Mouse (Mus musculus) embryonic fibroblast, embryonic 13.5 days (primary cell): ENCODE data around the gene Timeless. TPM values are rescaled to one million over a fixed set of nuclear protein-coding genes. Genes with fewer than 3 reads are reported as not detected.

Experiments
- H3K27ac ChIP-seq: 2 replicates; pipeline ENCODE4 v1.5.1; 2012; ENCODE audit warnings: low read length, control low read depth, inconsistent platforms; ENCODE audit not compliant: insufficient read depth
- H3K4me1 ChIP-seq: 2 replicates; pipeline ENCODE4 v1.6.1; 2011; ENCODE audit warnings: low read length; ENCODE audit not compliant: control insufficient read depth, insufficient read depth
- H3K4me3 ChIP-seq: 2 replicates; pipeline ENCODE4 v1.5.1; 2011; ENCODE audit warnings: mild to moderate bottlenecking, control low read depth, low read length; ENCODE audit not compliant: insufficient read depth
- CTCF ChIP-seq: IDR thresholded peaks from 2 replicates; pipeline ENCODE4 v1.5.1; 2011; ENCODE audit warnings: mild to moderate bottlenecking, control low read depth, low read length, moderate library complexity, borderline replicate concordance; ENCODE audit not compliant: insufficient read depth
- POLR2A ChIP-seq: IDR thresholded peaks from 2 replicates; pipeline ENCODE4 v1.6.1; 2011; ENCODE audit warnings: low read depth, mild to moderate bottlenecking, control low read depth, low read length, moderate library complexity
- polyA plus RNA-seq: library from polyadenylated mRNA; stranded (reverse); fragments of >200 nt; gene quantifications from 2 replicates; pipeline ENCODE4 v1.2.4, GENCODE M21; 2011; ENCODE audit warnings: low read depth; ENCODE audit not compliant: missing spikeins, insufficient read length

Gene Timeless
- polyA plus RNA-seq, 1 experiment, result 18.9 TPM

GRCm38 (mm10) chr10:128194551-128195461 is 37.1 kb upstream of the Timeless start:
- Histone ChIP-seq H3K27ac (no peak overlapping the region), H3K4me1 (no peaks in the 10 kb centered on the region), H3K4me3 (peak overlapping the region; percentile 62)
- TF ChIP-seq CTCF, result no peak
- TF ChIP-seq POLR2A, result no peak

DNA sequence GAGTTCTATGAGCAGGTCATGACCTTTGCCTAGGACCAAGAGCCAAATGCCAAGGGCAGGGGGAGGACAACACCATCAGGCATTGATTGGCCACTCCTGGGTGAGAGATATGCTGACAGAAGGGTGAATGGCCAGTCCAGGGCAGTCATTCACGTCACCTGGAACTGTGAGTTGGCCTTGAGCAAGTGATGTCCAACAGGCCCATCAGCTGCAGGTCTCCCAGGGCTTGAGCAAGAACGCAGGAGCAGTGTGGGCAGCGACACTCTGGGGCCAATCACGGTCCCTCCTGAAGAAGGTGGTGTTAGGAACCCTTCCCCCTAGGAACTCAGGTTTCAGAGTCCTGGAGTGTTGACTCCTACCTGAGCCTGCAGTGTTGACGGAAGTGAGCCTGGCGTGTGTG is 30.0 kb upstream of the Timeless start:
- Histone ChIP-seq H3K4me3 (no peak overlapping the region), H3K27ac (no peak overlapping the region), H3K4me1 (no peaks in the 10 kb centered on the region)
- no peak for TF ChIP-seq POLR2A
- no peak for TF ChIP-seq CTCF

DNA sequence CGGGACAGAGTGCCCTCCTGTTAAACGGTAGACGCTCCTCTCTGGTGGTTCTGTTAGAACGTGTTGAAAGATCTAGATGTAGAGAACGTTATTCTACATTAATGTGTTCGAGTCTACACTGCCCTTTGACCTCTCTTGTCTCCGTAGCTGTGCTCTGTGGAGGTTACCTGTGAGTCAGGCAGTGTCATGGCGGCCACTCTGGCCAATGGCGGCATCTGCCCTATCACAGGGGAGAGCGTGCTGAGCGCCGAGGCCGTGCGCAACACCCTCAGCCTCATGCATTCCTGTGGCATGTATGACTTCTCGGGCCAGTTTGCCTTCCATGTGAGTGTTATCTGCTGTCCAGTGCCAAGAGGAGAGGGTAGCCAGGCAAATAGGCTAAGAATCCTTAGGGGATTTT is 26.9 kb upstream of the Timeless start:
- Histone ChIP-seq H3K4me3 (no peak overlapping the region), H3K27ac (no peak overlapping the region), H3K4me1 (0 out of 2 replicates have a peak, but pooled peaks cover 4% of the 10 kb centered on the region)
- TF ChIP-seq POLR2A (no peak), CTCF (no peak)

- H3K4me1 ChIP-seq, result 0 out of 2 replicates have a peak, but pooled peaks cover 4% of the 10 kb centered on the region
- TF ChIP-seq CTCF (no peak), POLR2A (no peak)
- H3K27ac ChIP-seq, result no peak overlapping the region
- H3K4me3 ChIP-seq, result no peak overlapping the region
Measured at GRCm38 (mm10) chr10:128208326-128208725, 23.5 kb upstream of the Timeless start.

DNA sequence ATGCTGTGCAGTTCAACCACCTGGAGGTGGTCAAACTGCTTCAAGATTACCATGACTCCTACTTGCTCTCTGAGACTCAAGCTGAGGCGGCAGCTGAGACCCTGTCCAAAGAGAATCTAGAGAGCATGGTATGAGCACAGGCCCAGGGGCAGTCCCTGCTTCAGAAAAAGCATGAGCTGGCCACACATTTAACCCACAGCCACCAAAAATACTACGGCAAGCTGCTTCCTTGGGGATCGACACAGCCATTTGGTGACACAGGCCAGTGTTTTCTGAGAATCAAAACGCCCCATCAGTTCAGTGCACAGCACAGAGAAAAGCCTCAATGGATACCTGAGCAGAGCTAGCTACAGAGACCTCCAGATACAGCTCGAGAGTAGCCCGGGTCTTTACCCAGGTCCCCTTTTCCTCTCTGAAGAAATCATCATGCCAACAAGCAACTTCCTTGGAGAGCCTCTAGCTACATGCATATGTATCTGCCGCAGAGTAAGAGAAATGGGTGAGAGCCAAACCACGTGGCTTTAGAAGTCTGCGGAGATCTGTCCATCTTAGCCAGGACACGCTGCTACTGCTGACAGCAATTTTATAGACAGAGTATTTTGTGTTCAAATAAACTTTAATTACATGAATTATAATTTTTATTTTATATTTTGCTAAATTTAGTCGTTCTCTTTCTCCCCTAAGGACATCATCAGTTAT is 22.4 kb upstream of the Timeless start:
- Histone ChIP-seq H3K27ac (no peak overlapping the region), H3K4me3 (no peak overlapping the region), H3K4me1 (0 out of 2 replicates have a peak, but pooled peaks cover 4% of the 10 kb centered on the region)
- TF ChIP-seq POLR2A (no peak), CTCF (no peak)

DNA sequence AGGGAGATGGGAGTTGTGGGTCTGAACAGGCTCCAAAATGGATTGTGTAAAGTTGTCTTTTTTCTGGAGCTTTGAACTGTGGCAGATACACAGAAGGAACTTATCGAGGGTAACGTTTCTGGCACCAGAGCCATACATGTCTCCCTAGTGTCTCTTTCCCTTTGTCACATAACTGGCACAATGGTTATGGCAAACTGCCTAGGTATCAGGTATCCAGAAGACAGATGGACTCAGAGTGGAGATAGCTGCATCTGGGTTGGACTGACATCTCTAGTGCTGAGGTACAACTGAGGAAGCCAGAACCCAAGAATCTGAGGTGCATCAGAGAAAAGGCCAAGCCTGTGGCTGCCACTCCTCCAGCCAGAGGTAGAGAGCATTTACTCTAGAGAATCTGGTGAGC is 21.7 kb upstream of the Timeless start:
- H3K4me3 ChIP-seq, result no peak overlapping the region
- no peak for TF ChIP-seq POLR2A
- no peak for TF ChIP-seq CTCF

GRCm38 (mm10) chr10:128210954-128211353 is 20.9 kb upstream of the Timeless start:
- peak overlapping the region; percentile 86 for H3K4me3 ChIP-seq
- H3K27ac ChIP-seq, result no peak overlapping the region
- H3K4me1 ChIP-seq, result 0 out of 2 replicates have a peak, but pooled peaks cover 4% of the 10 kb centered on the region
- TF ChIP-seq POLR2A (peak; percentile 31; the same call in 1 of the 2 replicates), CTCF (no peak)

More for the DNA sequence above, 21.7 kb upstream of the Timeless start:
- Histone ChIP-seq H3K4me1 (0 out of 2 replicates have a peak, but pooled peaks cover 4% of the 10 kb centered on the region), H3K27ac (no peak overlapping the region)

DNA sequence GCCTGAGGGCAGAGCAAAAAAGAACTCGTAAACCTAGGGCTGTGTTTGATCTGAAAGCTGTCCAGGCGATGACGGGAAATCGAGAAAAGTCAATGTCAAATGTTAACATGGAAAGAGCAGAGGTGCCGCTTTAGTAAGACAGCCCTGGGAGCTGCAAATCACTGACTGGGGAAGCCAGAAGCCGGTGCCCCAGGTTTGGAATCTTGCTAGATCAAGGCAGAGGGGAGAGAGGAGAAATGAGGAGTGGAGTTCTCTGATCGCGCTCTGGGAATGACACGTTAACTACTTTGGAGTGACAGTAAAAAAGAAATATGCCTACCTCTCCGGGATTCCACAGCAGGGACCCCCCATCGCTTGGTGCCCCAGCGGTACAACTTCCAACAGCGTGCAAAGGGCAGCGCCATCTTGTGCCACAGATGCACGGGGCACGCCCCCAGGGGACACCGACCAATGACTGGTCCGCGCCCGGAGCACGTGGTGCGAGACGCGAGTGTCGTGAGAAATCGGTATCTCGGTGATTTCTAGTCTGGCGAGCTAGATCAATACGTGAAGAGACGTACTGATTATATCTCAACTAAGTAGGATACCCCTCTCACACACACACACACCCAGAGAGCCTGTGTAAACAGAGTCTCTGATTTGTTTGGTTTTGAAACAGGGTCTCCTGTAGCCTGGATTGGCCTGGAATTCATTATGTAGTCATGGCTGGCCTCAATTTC is 20.3 kb upstream of the Timeless start, which contains the start of gene Spryd4:
Spryd4 (minus strand) TSS at position 418 of the 719 bp plus-strand sequence.
- peak within 1 kb of the TSS; percentile 86 for H3K4me3 ChIP-seq
- no peak within 1 kb of the TSS for H3K27ac ChIP-seq

DNA sequence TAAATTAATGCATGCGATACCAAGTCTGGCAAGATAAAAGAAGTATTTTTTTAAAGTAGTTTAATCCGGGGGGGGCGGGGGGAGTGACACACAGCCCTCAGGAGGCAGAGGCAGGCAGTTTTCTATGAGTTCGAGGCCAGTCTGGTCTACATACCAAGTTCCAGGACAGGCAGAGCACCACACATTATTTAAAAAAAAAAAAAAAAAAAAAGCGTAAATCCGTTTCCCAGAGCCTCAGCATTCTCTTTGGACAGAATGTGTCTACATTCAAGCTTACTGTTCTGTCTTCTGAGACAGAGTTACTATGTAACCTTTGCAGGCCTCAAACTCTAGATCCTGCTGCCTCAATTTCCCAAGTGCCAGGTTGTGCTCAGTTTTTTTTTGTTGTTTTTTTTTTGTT is 19.7 kb upstream of the Timeless start:
- Histone ChIP-seq H3K4me3 (peak overlapping the region; percentile 38), H3K27ac (no peak overlapping the region), H3K4me1 (0 out of 2 replicates have a peak, but pooled peaks cover 4% of the 10 kb centered on the region)
- TF ChIP-seq CTCF (no peak), POLR2A (no peak)

More for the DNA sequence above, 20.3 kb upstream of the Timeless start, which contains the start of gene Spryd4:
- H3K4me1 ChIP-seq, result 0 out of 2 replicates have a peak, but pooled peaks cover 4% of the 10 kb centered on the region
- peak; percentile 92 for TF ChIP-seq POLR2A
- TF ChIP-seq CTCF, result no peak
